Mouse (Mus musculus): ENCODE results near the gene Tmem178b.

The Tmem178b gene

GRCm38 (mm10) chr6:40015185-40015584 lies 142.1 kb downstream of the Tmem178b start:
- no peak for DNase-seq (ENCODE audit: low read depth in 2 of 2, low spot score in 2 of 2)

GRCm38 (mm10) chr6:40015711-40016460 lies 142.8 kb downstream of the Tmem178b start:
- DNase-seq (ENCODE audit: low read depth in 2 of 2, low spot score in 2 of 2) = no peak

GRCm38 (mm10) chr6:40019396-40019795 lies 146.3 kb downstream of the Tmem178b start:
- DNase-seq (ENCODE audit: low read depth in 2 of 2, low spot score in 2 of 2) = no peak

- no peak for DNase-seq (ENCODE audit: low read depth in 2 of 2, low spot score in 2 of 2)
These were observed 150.7 kb downstream of the Tmem178b start for GRCm38 (mm10) chr6:40023592-40024335.

- DNase-seq (ENCODE audit: low read depth in 2 of 2, low spot score in 2 of 2) = no peak
These were observed 151.4 kb downstream of the Tmem178b start for GRCm38 (mm10) chr6:40024336-40024934.

GRCm38 (mm10) chr6:40032901-40033300 lies 159.8 kb downstream of the Tmem178b start:
- no peak for DNase-seq (ENCODE audit: low read depth in 2 of 2, low spot score in 2 of 2)

GRCm38 (mm10) chr6:40033935-40034334 lies 160.9 kb downstream of the Tmem178b start:
- no peak for DNase-seq (ENCODE audit: low read depth in 2 of 2, low spot score in 2 of 2)

GRCm38 (mm10) chr6:40048969-40049908 lies 176.2 kb downstream of the Tmem178b start:
- DNase-seq (ENCODE audit: low read depth in 2 of 2, low spot score in 2 of 2) = no peak

GRCm38 (mm10) chr6:40049909-40050484 lies 176.9 kb downstream of the Tmem178b start:
- no peak for DNase-seq (ENCODE audit: low read depth in 2 of 2, low spot score in 2 of 2)

GRCm38 (mm10) chr6:40051698-40052097 lies 178.6 kb downstream of the Tmem178b start:
- DNase-seq (ENCODE audit: low read depth in 2 of 2, low spot score in 2 of 2) = no peak

GRCm38 (mm10) chr6:40052593-40052992 lies 179.5 kb downstream of the Tmem178b start:
- no peak for DNase-seq (ENCODE audit: low read depth in 2 of 2, low spot score in 2 of 2)

- DNase-seq (ENCODE audit: low read depth in 2 of 2, low spot score in 2 of 2) = no peak
These were observed 186.4 kb downstream of the Tmem178b start for GRCm38 (mm10) chr6:40059466-40059865.

- no peak for DNase-seq (ENCODE audit: low read depth in 2 of 2, low spot score in 2 of 2)
These were observed 188.5 kb downstream of the Tmem178b start for GRCm38 (mm10) chr6:40061327-40062189.

- no peak for DNase-seq (ENCODE audit: low read depth in 2 of 2, low spot score in 2 of 2)
These were observed 189.1 kb downstream of the Tmem178b start for GRCm38 (mm10) chr6:40062190-40062501.

GRCm38 (mm10) chr6:40063438-40063837 lies 190.4 kb downstream of the Tmem178b start:
- DNase-seq (ENCODE audit: low read depth in 2 of 2, low spot score in 2 of 2) = no peak

- DNase-seq (ENCODE audit: low read depth in 2 of 2, low spot score in 2 of 2) = no peak
These were observed 190.8 kb downstream of the Tmem178b start for GRCm38 (mm10) chr6:40063899-40064298.

- DNase-seq (ENCODE audit: low read depth in 2 of 2, low spot score in 2 of 2) = no peak
These were observed 191.3 kb downstream of the Tmem178b start for GRCm38 (mm10) chr6:40064342-40064741.

- no peak for DNase-seq (ENCODE audit: low read depth in 2 of 2, low spot score in 2 of 2)
These were observed 195.4 kb downstream of the Tmem178b start for GRCm38 (mm10) chr6:40068467-40068866.

- DNase-seq (ENCODE audit: low read depth in 2 of 2, low spot score in 2 of 2) = no peak
These were observed 197.9 kb downstream of the Tmem178b start for GRCm38 (mm10) chr6:40071007-40071406.

- DNase-seq (ENCODE audit: low read depth in 2 of 2, low spot score in 2 of 2) = no peak
These were observed 203.0 kb downstream of the Tmem178b start for GRCm38 (mm10) chr6:40076089-40076488.
